Mouse (Mus musculus): Measurements from ENCODE around the gene Nat9.

Nat9 gene

DNA sequence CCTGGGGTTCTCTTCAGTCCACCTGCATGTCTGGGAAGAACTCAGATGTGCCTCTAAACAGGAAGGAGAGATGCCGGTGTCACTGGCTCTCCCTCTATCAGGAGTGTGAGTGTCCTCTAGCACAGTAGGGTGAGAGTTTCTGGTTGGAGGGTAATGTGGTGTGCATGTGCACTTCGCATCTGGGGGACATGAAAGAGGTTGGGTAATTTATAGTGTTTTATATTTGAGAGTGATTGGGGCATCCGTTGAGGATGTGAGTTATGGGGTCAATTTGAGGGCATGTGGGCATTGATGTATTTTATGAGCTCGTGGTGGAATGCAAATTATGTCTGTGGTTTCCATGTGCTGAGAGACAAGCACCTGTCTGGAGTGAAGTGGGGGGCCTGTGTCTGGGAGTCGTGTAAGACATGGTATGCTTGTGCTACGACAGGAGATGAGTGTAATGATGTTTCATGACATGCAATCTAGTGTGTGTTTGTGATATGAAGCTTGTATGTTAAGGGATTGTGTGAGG is 36.9 kb downstream of the Nat9 start:
- no peak for DNase-seq

DNA sequence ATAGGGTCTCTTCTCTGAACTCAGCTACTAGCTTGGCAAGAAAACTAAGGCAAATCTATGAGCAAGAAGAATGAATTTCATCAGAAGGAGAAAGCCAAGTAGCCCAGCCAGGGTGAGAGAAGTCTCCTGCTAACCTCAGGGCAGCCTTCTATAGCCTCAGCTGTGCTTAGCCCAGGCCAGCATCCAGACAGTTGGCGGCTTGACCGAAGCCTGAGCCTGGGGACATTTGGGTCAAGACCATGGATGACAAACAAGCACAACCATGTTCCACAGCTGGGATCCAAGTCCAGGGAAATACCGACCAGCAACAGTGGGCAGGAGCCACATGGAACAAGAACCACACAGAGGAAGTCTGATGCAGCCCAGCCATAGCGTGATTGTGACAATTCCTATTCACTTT is 39.8 kb downstream of the Nat9 start:
- no peak for DNase-seq

DNA sequence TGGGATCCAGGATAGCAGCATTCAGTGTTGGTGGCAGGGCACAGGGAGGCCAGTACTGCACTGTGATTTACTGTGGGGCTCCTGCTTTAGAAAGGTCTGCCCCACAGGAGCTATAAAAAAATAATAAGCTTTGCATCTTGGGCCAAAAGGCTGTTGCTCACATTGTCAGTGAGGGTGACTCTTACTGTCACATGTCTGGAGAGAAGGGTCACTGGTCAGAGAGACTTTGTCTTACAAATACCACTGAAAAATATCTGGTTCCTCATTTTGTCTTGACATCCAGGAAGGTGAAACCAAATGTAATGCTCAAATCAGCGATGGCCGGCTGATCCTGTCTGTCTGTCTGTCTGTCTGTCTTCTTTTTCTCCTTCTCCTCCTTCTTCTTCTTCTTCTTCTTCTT is 45.7 kb downstream of the Nat9 start:
- DNase-seq, result no peak

DNA sequence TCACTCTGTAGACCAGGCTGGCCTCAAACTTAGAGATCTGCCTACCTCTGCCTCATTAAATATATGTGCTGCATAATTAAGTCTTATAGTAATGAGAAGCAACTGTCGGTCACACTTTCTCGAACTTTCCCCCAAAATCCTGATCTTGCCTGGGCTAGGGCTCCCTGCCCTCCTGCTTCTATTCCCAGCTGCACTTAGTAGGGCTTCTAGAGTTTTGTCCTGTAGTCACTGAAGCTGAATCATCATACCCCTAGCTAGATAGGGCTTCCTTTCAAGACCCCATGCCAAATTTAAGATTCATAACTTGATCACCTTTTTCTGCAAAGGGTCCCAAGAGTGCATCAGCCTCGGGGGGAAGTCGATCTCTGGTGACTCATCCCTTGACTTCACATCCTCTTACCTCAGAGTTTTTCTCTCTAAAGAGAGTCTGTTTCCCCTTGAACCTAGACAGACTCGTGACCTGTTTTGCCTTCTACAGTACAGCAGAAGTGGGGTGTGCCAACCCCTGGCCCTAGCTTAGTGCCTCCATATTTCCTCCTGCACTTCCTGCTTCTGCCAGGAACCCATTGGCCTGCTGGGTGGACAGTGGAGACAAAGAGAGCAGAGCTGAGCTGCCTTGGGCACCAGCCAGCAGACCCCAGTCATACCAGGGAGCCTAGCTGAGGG is 48.9 kb downstream of the Nat9 start:
- DNase-seq, result no peak

DNA sequence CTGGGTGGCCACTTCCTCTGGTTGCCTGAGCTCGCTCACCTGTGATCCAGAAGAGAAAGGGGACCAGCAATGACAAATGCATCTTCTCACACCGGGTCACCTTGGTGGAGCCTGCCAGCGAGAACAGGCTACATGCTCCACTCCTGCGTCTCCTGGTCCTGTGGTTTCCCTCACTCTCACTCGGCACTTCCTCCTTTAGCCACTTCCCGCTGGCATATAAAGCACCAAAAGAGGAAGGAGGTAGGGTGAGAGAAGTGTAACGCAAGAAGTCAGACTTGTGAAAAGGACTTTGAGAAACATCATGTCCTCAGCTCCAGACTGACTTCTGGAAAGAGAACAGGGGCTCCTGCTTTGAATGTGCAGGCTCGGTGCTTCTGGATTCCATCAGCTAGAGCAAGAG is 53.9 kb downstream of the Nat9 start, which contains the start of gene Cd300lf:
Gene Cd300lf, minus strand, starts transcription at position 193 of the 400 bp plus-strand sequence.
- DNase-seq, result no peak
